Mouse (Mus musculus): Measurements from ENCODE around the gene Crim1.

DNA sequence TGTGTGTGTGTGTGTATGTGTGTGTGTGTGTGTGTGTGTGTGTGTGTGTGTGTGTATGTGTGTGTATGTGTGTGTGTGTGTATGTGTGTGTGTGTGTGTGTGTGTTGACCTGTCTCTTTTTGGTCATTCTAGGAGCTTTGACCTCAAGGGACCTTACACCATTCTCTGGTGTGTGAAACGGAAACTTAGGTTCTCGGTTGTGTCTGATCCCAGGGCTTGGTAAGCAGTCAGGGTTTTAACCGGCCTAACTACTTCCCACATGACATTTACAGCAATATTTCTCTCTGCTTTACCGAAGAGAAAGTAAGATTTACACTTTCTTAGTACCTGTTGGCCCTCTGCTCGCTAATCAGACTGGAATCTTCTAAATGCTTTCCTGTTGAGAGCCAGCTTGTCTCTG lies 48.1 kb downstream of the Crim1 start:
- TF ChIP-seq POLR2A (IDR thresholded peaks at IDR 0.05; ENCODE audit: insufficient read length, low read depth) (no peak), E2F4 (IDR thresholded peaks at IDR 0.05; ENCODE audit: insufficient read depth) (no peak), TCF12 (IDR thresholded peaks at IDR 0.05; ENCODE audit: insufficient read depth, poor library complexity, severe bottlenecking) (no peak), MAX (IDR thresholded peaks at IDR 0.05; ENCODE audit: low read depth) (no peak)
